Mouse (Mus musculus): ENCODE measurements around the gene Anapc4. TPM values are rescaled to one million over a fixed set of nuclear protein-coding genes. Genes with fewer than 3 reads are reported as not detected.

The Anapc4 gene
- total and polyA plus RNA-seq, 3 experiments: 66.4 to 87.0 (median 85.6) TPM

DNA sequence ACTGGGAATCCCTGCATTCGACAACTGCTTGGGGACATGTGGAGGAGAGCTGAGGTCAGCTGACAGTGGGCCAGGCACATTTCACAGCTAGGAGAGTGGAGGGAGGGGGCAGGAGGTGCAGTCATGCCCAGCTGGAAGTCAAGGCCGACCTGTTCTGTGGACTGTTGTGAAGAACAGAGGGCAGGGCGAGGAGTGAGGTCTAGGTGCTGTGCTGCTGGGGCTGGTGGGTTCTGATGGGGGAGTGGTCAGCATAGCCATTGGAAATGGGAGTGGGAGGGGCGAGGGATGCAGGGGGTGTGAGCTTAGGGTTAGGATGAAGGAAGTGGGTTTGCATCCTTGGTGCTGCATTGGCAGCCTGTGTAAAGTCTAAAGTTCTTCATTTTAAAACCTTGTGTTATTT, 28.0 kb upstream of the Anapc4 start:
- no peak for DNase-seq (ENCODE audit: extremely low read depth)
- dilution Hi-C loops (cut with MboI; ENCODE audit: extremely low pct_ligation_motif_present, extremely low pct_unique_long_range_greater_than_20kb, low sequenced_read_pairs) (no loop called here), in situ Hi-C loops (cut with MboI; ENCODE audit: low pct_ligation_motif_present, low pct_unique_long_range_greater_than_20kb, low sequenced_read_pairs) (loop anchor here (25.0 kb wide), 1 partner anchor 294 kb away; no protein-coding TSS in a partner anchor)
- H3K27me3 ChIP-seq (replicated peaks): no peaks in the 10 kb centered on the region
- H3K4me2 ChIP-seq (ENCODE audit: insufficient read depth, low read depth, poor library complexity, severe bottlenecking): no peak overlapping the region
- no peak overlapping the region for H3K9ac ChIP-seq (ENCODE audit: insufficient read depth, low read depth)
- no peaks in the 10 kb centered on the region for H3K79me2 ChIP-seq (replicated peaks; ENCODE audit: control insufficient read depth, extremely low read depth, insufficient read depth, poor library complexity, severe bottlenecking)
- no peaks in the 10 kb centered on the region for H3K4me1 ChIP-seq (ENCODE audit: control insufficient read depth in 1 of 2, insufficient read depth in 2 of 2)
- peaks cover 45 to 82% of the 10 kb centered on the region in 2 experiments for H3K36me3 ChIP-seq (replicated peaks in 1 of 2; ENCODE audit: control insufficient read depth in 1 of 2, insufficient read depth in 1 of 2, low read length in 1 of 2)
- no peak overlapping the region for H3K4me3 ChIP-seq (replicated peaks in 1 of 3; ENCODE audit: low read depth in 2 of 3, low read length in 2 of 3, poor library complexity in 1 of 3)
- TF ChIP-seq MAX (IDR thresholded peaks at IDR 0.05; ENCODE audit: low read length): no peak
- TF ChIP-seq BHLHE40 (IDR thresholded peaks at IDR 0.05; ENCODE audit: low read depth, low read length): no peak
- no peak for TF ChIP-seq ZKSCAN1 (IDR thresholded peaks at IDR 0.05; ENCODE audit: borderline replicate concordance, low read depth, low read length)
- no peak for TF ChIP-seq E2F4 (IDR thresholded peaks at IDR 0.05; ENCODE audit: insufficient replicate concordance, low read depth, low read length)
- no peak for TF ChIP-seq MYC (IDR thresholded peaks at IDR 0.05; ENCODE audit: low read depth, low read length)
- TF ChIP-seq UBTF (IDR thresholded peaks at IDR 0.05; ENCODE audit: low read depth, low read length): no peak
- no peak for TF ChIP-seq RCOR1 (conservative IDR thresholded peaks at IDR 0.05; ENCODE audit: low read depth, low read length)
- no peak for TF ChIP-seq KAT2A (IDR thresholded peaks at IDR 0.05; ENCODE audit: insufficient replicate concordance, low read length)
- TF ChIP-seq IRF4 (IDR thresholded peaks at IDR 0.05; ENCODE audit: low read depth, low read length): no peak
- TF ChIP-seq MEF2A (IDR thresholded peaks at IDR 0.05; ENCODE audit: borderline replicate concordance, low read depth, low read length): no peak
- no peak for TF ChIP-seq CHD2 (IDR thresholded peaks at IDR 0.05; ENCODE audit: low read length)
- no peak for TF ChIP-seq GABPA (IDR thresholded peaks at IDR 0.05; ENCODE audit: insufficient replicate concordance, low read depth, low read length)
- no peak for TF ChIP-seq USF2 (conservative IDR thresholded peaks at IDR 0.05; ENCODE audit: low read depth, low read length)
- no peak for TF ChIP-seq POLR2AphosphoS2 (IDR thresholded peaks at IDR 0.05; ENCODE audit: low read depth, low read length)
- TF ChIP-seq MAZ (IDR thresholded peaks at IDR 0.05; ENCODE audit: low read depth, low read length): no peak
- H3K9me3 ChIP-seq (replicated peaks; ENCODE audit: low read length): no peaks in the 10 kb centered on the region
- no peak overlapping the region for H3K27ac ChIP-seq (ENCODE audit: insufficient read depth, low read depth)

DNA sequence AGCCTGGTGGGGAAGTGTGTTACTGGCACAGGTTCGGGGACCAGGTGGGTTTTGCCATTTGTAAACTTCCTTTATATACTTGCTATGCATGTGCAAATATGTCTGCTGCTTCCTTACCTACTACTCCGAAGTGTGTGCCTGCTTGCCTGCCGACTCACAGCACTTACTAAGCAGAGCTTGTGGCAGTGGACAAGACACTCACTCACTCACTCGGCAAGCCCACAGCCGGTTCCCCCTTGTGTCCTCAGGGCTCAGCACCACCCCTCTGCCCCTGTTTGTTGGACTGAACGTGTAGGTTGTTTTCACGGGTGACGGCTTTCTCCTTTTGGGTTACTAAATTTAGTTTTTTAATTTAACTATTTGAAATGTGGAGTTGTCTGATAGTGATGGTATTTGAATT, 27.5 kb upstream of the Anapc4 start:
- dilution Hi-C loops (cut with MboI; ENCODE audit: extremely low pct_ligation_motif_present, extremely low pct_unique_long_range_greater_than_20kb, low sequenced_read_pairs): no loop called here
- Histone ChIP-seq H3K9me3 (replicated peaks; ENCODE audit: low read length) (no peaks in the 10 kb centered on the region), H3K4me3 (replicated peaks in 1 of 3; ENCODE audit: low read depth in 2 of 3, low read length in 2 of 3, poor library complexity in 1 of 3) (no peak overlapping the region)

More for the DNA sequence above, 27.5 kb upstream of the Anapc4 start:
- Histone ChIP-seq H3K9ac (ENCODE audit: insufficient read depth, low read depth) (no peak overlapping the region), H3K4me2 (ENCODE audit: insufficient read depth, low read depth, poor library complexity, severe bottlenecking) (no peak overlapping the region), H3K79me2 (replicated peaks; ENCODE audit: control insufficient read depth, extremely low read depth, insufficient read depth, poor library complexity, severe bottlenecking) (no peaks in the 10 kb centered on the region), H3K4me1 (ENCODE audit: control insufficient read depth in 1 of 2, insufficient read depth in 2 of 2) (no peaks in the 10 kb centered on the region), H3K36me3 (replicated peaks in 1 of 2; ENCODE audit: control insufficient read depth in 1 of 2, insufficient read depth in 1 of 2, low read length in 1 of 2) (peaks cover 50 to 84% of the 10 kb centered on the region in 2 experiments), H3K27ac (ENCODE audit: insufficient read depth, low read depth) (no peak overlapping the region), H3K27me3 (replicated peaks) (no peaks in the 10 kb centered on the region)
- TF ChIP-seq SMC3 (IDR thresholded peaks at IDR 0.05; ENCODE audit: low read depth, low read length) (no peak), MAX (IDR thresholded peaks at IDR 0.05; ENCODE audit: low read length) (no peak), RCOR1 (conservative IDR thresholded peaks at IDR 0.05; ENCODE audit: low read depth, low read length) (no peak), RAD21 (IDR thresholded peaks at IDR 0.05; ENCODE audit: low read depth, low read length) (no peak), EP300 (IDR thresholded peaks at IDR 0.05; ENCODE audit: low read length) (no peak), USF2 (conservative IDR thresholded peaks at IDR 0.05; ENCODE audit: low read depth, low read length) (no peak), PAX5 (IDR thresholded peaks at IDR 0.05; ENCODE audit: low read length) (no peak), POLR2AphosphoS2 (IDR thresholded peaks at IDR 0.05; ENCODE audit: low read depth, low read length) (no peak), JUN (IDR thresholded peaks at IDR 0.05; ENCODE audit: insufficient read depth, low read depth, low read length) (no peak), ZMIZ1 (IDR thresholded peaks at IDR 0.05; ENCODE audit: low read depth, low read length) (no peak), MEF2A (IDR thresholded peaks at IDR 0.05; ENCODE audit: borderline replicate concordance, low read depth, low read length) (no peak)
- in situ Hi-C loops (cut with MboI; ENCODE audit: low pct_ligation_motif_present, low pct_unique_long_range_greater_than_20kb, low sequenced_read_pairs): loop anchor here (25.0 kb wide), 1 partner anchor 294 kb away; no protein-coding TSS in a partner anchor
- no peak for DNase-seq (ENCODE audit: extremely low read depth)
